Mouse (Mus musculus) ES-Bruce4 (cell line): ENCODE data around the gene Lrp1.

Experiments
- CTCF ChIP-seq: IDR thresholded peaks from one replicate; pipeline ENCODE4 v1.8.1; 2011; ENCODE audit warnings: low read depth, low read length
- EP300 ChIP-seq: IDR thresholded peaks from 2 replicates; pipeline ENCODE4 v1.6.1; 2011; ENCODE audit warnings: low read depth, low read length; ENCODE audit not compliant: insufficient read depth
- POLR2A ChIP-seq: IDR thresholded peaks from one replicate; pipeline ENCODE4 v1.8.1; 2011; ENCODE audit warnings: low read length; ENCODE audit not compliant: insufficient read depth

DNA sequence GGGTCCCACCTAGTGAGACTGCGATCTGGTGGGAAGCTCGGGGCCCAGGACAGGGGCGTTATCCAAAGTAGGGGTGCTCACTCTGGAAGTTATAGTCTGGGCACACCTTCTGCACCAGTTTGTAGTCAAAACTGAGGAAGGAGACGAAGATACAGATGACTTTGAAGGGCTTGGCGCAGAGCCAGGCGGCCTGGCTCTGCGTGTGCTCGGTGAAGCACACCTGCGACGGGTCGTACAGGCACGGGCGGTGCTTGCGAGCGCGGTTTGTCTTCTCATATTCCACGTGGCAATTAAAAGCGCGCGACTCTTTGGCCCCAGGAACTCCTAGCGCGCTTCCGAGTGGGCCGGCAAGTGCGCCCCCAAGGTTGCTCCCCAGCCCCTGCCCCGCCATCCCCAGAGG lies 94.9 kb downstream of the Lrp1 start:
- no peak for TF ChIP-seq CTCF
- no peak for TF ChIP-seq POLR2A
- no peak for TF ChIP-seq EP300
